Mouse (Mus musculus) NIH3T3 (cell line): Measurements from ENCODE around the gene Tnk2.

Experiments
- DNase-seq: peaks from one replicate; pipeline ENCODE4 v3.0.0-alpha.2; 2012; ENCODE audit warnings: low read depth

Tnk2 gene

GRCm38 (mm10) chr16:32660095-32660494 is 16.4 kb downstream of the Tnk2 start:
- DNase-seq: no peak

GRCm38 (mm10) chr16:32660557-32661321 is 17.1 kb downstream of the Tnk2 start:
- DNase-seq: peak; percentile 87

GRCm38 (mm10) chr16:32661493-32661921 is 17.8 kb downstream of the Tnk2 start:
- DNase-seq: no peak

GRCm38 (mm10) chr16:32662372-32662771 is 18.7 kb downstream of the Tnk2 start:
- no peak for DNase-seq

- DNase-seq: no peak
Measured at GRCm38 (mm10) chr16:32663231-32663858, 19.7 kb downstream of the Tnk2 start.

GRCm38 (mm10) chr16:32664211-32664610 is 20.5 kb downstream of the Tnk2 start:
- DNase-seq: no peak

GRCm38 (mm10) chr16:32665851-32666665 is 22.4 kb downstream of the Tnk2 start:
- DNase-seq: no peak

- no peak for DNase-seq
Measured at GRCm38 (mm10) chr16:32666671-32667551, 23.2 kb downstream of the Tnk2 start.

GRCm38 (mm10) chr16:32667552-32667872 is 23.8 kb downstream of the Tnk2 start:
- no peak for DNase-seq

GRCm38 (mm10) chr16:32668030-32668429 is 24.4 kb downstream of the Tnk2 start:
- DNase-seq: no peak

- no peak for DNase-seq
Measured at GRCm38 (mm10) chr16:32668472-32668871, 24.8 kb downstream of the Tnk2 start.

GRCm38 (mm10) chr16:32669243-32669642 is 25.6 kb downstream of the Tnk2 start:
- DNase-seq: no peak

GRCm38 (mm10) chr16:32670354-32671124 is 26.9 kb downstream of the Tnk2 start:
- no peak for DNase-seq

GRCm38 (mm10) chr16:32671206-32671887 is 27.7 kb downstream of the Tnk2 start:
- DNase-seq: no peak

GRCm38 (mm10) chr16:32672250-32672649 is 28.6 kb downstream of the Tnk2 start:
- DNase-seq: peak; percentile 81

- peak; percentile 67 for DNase-seq
Measured at GRCm38 (mm10) chr16:32672861-32673560, 29.3 kb downstream of the Tnk2 start.

- no peak for DNase-seq
Measured at GRCm38 (mm10) chr16:32674121-32674740, 30.6 kb downstream of the Tnk2 start.

- DNase-seq: peak; percentile 82
Measured at GRCm38 (mm10) chr16:32677040-32677700, 33.5 kb downstream of the Tnk2 start.

GRCm38 (mm10) chr16:32677903-32678302 is 34.2 kb downstream of the Tnk2 start:
- no peak for DNase-seq
